ENCODE assay signal across 19 mouse cellular contexts in the genomic region with DNA sequence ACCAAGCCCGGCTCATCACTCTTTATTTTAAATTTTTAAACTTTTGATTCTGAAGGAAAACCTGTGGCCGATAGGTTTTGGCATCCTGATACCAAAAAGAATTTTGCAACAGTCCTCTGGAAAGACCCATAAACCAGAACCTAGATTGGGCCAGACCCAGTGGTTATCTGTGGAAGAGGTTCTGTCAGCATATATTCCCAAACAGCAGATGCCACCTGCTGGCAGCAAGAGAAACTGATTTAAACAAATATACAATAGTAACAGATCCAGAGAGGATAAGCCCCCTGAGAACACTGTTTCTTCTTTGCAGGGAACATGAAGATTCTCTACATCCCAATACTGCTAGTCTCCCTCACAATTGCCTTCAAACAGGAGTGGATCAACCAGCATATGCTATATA. TPM values are rescaled to one million over a fixed set of nuclear protein-coding genes. Genes with fewer than 3 reads are reported as not detected.
"Had no signal": no experiment of that assay in that cellular context is flagged by ENCODE, and none has a peak within 500 bp of the region (broad histone marks: within the 10 kb centered on the region; RNA-seq: fewer than 3 reads in every experiment).

No protein-coding gene starts in this region.

- H3K27ac ChIP-seq: kidney, embryonic 15.5 days; limb, embryonic 15.5 days; liver, embryonic 12.5 days; midbrain, embryonic 10.5 days; neural tube, embryonic 15.5 days; stomach, postnatal 0 days had no signal

- H3K4me1 ChIP-seq: kidney, embryonic 15.5 days; limb, embryonic 15.5 days; liver, embryonic 12.5 days; midbrain, embryonic 10.5 days; neural tube, embryonic 15.5 days had no signal

- H3K4me3 ChIP-seq: kidney, embryonic 15.5 days; limb, embryonic 15.5 days; liver, embryonic 12.5 days; midbrain, embryonic 10.5 days; myocyte; neural tube, embryonic 15.5 days had no signal

- ATAC-seq: liver, embryonic 12.5 days had no signal

- H3K9ac ChIP-seq: kidney, embryonic 15.5 days; limb, embryonic 15.5 days; liver, embryonic 12.5 days; neural tube, embryonic 15.5 days had no signal

- H3K4me2 ChIP-seq: kidney, embryonic 15.5 days; limb, embryonic 15.5 days; liver, embryonic 12.5 days; neural tube, embryonic 15.5 days had no signal

- H3K9me3 ChIP-seq: kidney, embryonic 15.5 days; limb, embryonic 15.5 days; midbrain, embryonic 10.5 days; neural tube, embryonic 15.5 days had no signal

- H3K27me3 ChIP-seq: kidney, embryonic 15.5 days; limb, embryonic 15.5 days; liver, embryonic 12.5 days; neural tube, embryonic 15.5 days had no signal

- H3K36me3 ChIP-seq: kidney, embryonic 15.5 days; limb, embryonic 15.5 days; liver, embryonic 12.5 days; midbrain, embryonic 10.5 days; neural tube, embryonic 15.5 days had no signal

- DNase-seq: kidney, adult 11 months; lung, postnatal 4 days; midbrain, embryonic 14.5 days had no signal

RNA-seq across cellular contexts. Expression of gene Gm10436, which starts 20.9 kb away (rescaled TPM):
- total RNA-seq: layer of hippocampus, adult 18-20 months; layer of hippocampus, postnatal 14 days; left cerebral cortex, adult 8-10 months; left cerebral cortex, postnatal 25 days; megakaryocyte, adult 5-6 weeks had no signal
- polyA plus RNA-seq: kidney, embryonic 15.5 days; limb, embryonic 11.5 days; limb, embryonic 15.5 days; liver, embryonic 12.5 days; liver, embryonic 16.5 days; lung, embryonic 16.5 days; midbrain, embryonic 10.5 days; midbrain, embryonic 14.5 days; neural tube, embryonic 11.5 days; neural tube, embryonic 15.5 days; stomach, postnatal 0 days had no signal

RNA-seq across cellular contexts. Expression of gene Gm8332, which starts 47.0 kb away (rescaled TPM):
- total RNA-seq: layer of hippocampus, adult 18-20 months; layer of hippocampus, postnatal 14 days; left cerebral cortex, adult 8-10 months; left cerebral cortex, postnatal 25 days; megakaryocyte, adult 5-6 weeks had no signal
- polyA plus RNA-seq: kidney, embryonic 15.5 days; limb, embryonic 11.5 days; limb, embryonic 15.5 days; liver, embryonic 12.5 days; liver, embryonic 16.5 days; lung, embryonic 16.5 days; midbrain, embryonic 10.5 days; midbrain, embryonic 14.5 days; neural tube, embryonic 11.5 days; neural tube, embryonic 15.5 days; stomach, postnatal 0 days had no signal
